Mouse (Mus musculus) lung, postnatal 0 days (tissue): Measurements from ENCODE around the gene Tlr5. TPM values are rescaled to one million over a fixed set of nuclear protein-coding genes. Genes with fewer than 3 reads are reported as not detected.

Experiments used
- ATAC-seq: fragments of 200-750 bp; cut with Nextera tagmentation; 2 replicates; pipeline ENCODE4 v1.8.0; 2017; ENCODE audit warnings: moderate library complexity
- DNase-seq: peaks from one replicate; pipeline ENCODE4 v3.0.0-alpha.2; 2016; ENCODE audit warnings: low spot score
- H3K27ac ChIP-seq: fragments of 300-500 bp; sonication (generic); 2 replicates; pipeline ENCODE4 v1.5.1; 2014; ENCODE audit warnings: antibody characterized with exemption, mild to moderate bottlenecking, low read length, mixed read lengths
- H3K27me3 ChIP-seq: fragments of 300-500 bp; sonication (generic); replicated peaks from 2 replicates; pipeline ENCODE4 v1.6.1; 2014; ENCODE audit warnings: low read length, mixed read lengths; ENCODE audit not compliant: insufficient read depth
- H3K36me3 ChIP-seq: fragments of 300-500 bp; sonication (generic); 2 replicates; pipeline ENCODE4 v1.6.1; 2014; ENCODE audit warnings: low read length, mixed read lengths; ENCODE audit not compliant: insufficient read depth
- H3K4me1 ChIP-seq: fragments of 300-500 bp; sonication (generic); 2 replicates; pipeline ENCODE4 v1.6.1; 2014; ENCODE audit warnings: antibody characterized with exemption, low read depth, low read length, mixed read lengths; ENCODE audit not compliant: insufficient read depth
- H3K4me2 ChIP-seq: fragments of 300-500 bp; sonication (generic); replicated peaks from 2 replicates; pipeline ENCODE4 v1.6.1; 2014; ENCODE audit warnings: low read depth, mild to moderate bottlenecking, low read length, moderate library complexity, mixed read lengths
- H3K4me3 ChIP-seq: fragments of 300-500 bp; sonication (generic); 2 replicates; pipeline ENCODE4 v1.5.1; 2014; ENCODE audit warnings: low read depth, low read length
- H3K9ac ChIP-seq: fragments of 300-500 bp; sonication (generic); replicated peaks from 2 replicates; pipeline ENCODE4 v1.6.1; 2014; ENCODE audit warnings: low read depth, mild to moderate bottlenecking
- H3K9me3 ChIP-seq: fragments of 300-500 bp; sonication (generic); 2 replicates; pipeline ENCODE4 v1.6.1; 2016; ENCODE audit warnings: low read length, mixed read lengths
- CTCF ChIP-seq: IDR thresholded peaks from 2 replicates; pipeline ENCODE4 v1.5.1; 2016; ENCODE audit warnings: antibody characterized with exemption, mild to moderate bottlenecking
- EP300 ChIP-seq: IDR thresholded peaks from 2 replicates; pipeline ENCODE4 v1.6.1; 2016; ENCODE audit warnings: antibody characterized with exemption, mild to moderate bottlenecking, control low read depth
- WGBS: fragments of 180-500 bp; shearing (Covaris S2); extraction: QIAGEN DNeasy Blood & Tissue Kit; methylation state at CpG from one replicate; pipeline ENCODE4 v1.1.7; 2014; 5-methylcytosine and 5-hydroxymethylcytosine counted together
- polyA plus RNA-seq: library from polyadenylated mRNA; unstranded; fragments of >200 nt; fragmentation: Nextera tagmentation; extraction: Ambion mirVana; gene quantifications from 2 replicates; pipeline ENCODE4 v1.2.1, GENCODE M21; 2015

The Tlr5 gene
- polyA plus RNA-seq, 1 experiment from 2014 or later: 1.5 TPM

DNA sequence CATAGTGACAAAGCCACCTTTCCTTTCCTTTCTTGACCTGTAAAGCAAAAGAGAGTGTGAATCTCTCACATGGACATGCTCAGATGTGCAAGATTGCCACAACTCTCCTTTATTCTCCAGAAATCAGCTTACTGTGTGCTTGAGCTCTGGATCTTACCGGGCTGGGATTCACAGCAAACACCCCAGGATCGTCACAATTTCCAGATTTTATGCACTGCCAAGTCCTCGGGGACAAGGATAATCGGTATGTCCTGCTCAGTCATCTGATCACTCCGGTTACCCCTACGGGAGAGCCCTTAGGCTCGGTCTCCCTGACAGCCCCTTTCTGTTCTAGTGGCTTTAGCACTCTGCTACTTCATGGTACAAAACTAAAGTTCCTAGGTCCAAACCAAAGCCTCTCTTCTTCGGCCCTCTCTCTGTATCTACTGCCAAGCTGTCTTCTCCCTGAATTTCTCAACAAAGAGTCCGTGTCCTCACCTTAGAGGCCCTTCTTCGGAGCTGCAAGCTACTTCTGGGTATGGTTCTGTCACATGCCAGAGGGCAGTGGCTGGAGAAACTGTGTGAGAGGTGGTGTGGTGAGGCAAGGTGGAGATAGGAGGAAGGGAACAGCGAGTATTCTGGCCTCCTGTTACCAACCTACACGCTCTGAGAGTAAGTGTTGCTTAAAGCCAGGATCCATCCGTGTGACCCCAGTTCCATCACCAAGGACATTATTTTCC is 3.4 kb downstream of the Tlr5 start:
- no peaks in the 10 kb centered on the region for H3K27me3 ChIP-seq
- ATAC-seq (no peak), DNase-seq (no peak)
- H3K4me2 ChIP-seq: no peak overlapping the region
- no peak for TF ChIP-seq CTCF
- no peak for TF ChIP-seq EP300
- WGBS: 76% methylated on average over 13 of the region's 13 CpGs
- peaks cover 22% of the 10 kb centered on the region; the same call in 1 of the 2 replicates for H3K4me1 ChIP-seq
- no peaks in the 10 kb centered on the region for H3K9me3 ChIP-seq
- no peak overlapping the region for H3K4me3 ChIP-seq
- no peaks in the 10 kb centered on the region for H3K36me3 ChIP-seq
- no peak overlapping the region for H3K27ac ChIP-seq
- H3K9ac ChIP-seq: no peak overlapping the region

- no peaks in the 10 kb centered on the region for H3K36me3 ChIP-seq
- no peak overlapping the region; the same call in 1 of the 2 replicates for H3K4me3 ChIP-seq
- TF ChIP-seq CTCF: no peak
- no peak for TF ChIP-seq EP300
- peaks cover 22% of the 10 kb centered on the region; the same call in 1 of the 2 replicates for H3K4me1 ChIP-seq
- H3K9me3 ChIP-seq: no peaks in the 10 kb centered on the region
- H3K9ac ChIP-seq: no peak overlapping the region
- DNase-seq (no peak), ATAC-seq (no peak)
- WGBS: 65% methylated on average over 3 of the region's 3 CpGs
- H3K27me3 ChIP-seq: no peaks in the 10 kb centered on the region
- H3K27ac ChIP-seq: no peak overlapping the region
- peak overlapping the region; percentile 56 for H3K4me2 ChIP-seq
These were observed 4.2 kb downstream of the Tlr5 start for GRCm38 (mm10) chr1:182958824-182959223.

- Histone ChIP-seq H3K27ac (peak overlapping the region; percentile 20; the same call in 1 of the 2 replicates), H3K4me2 (peak overlapping the region; percentile 56), H3K4me1 (peaks cover 21% of the 10 kb centered on the region; the same call in 1 of the 2 replicates), H3K9ac (peak overlapping the region; percentile 3; the same call in 1 of the 2 replicates), H3K4me3 (peak overlapping the region; percentile 35), H3K27me3 (no peaks in the 10 kb centered on the region), H3K9me3 (no peaks in the 10 kb centered on the region), H3K36me3 (no peaks in the 10 kb centered on the region)
- WGBS: 2% methylated on average over 17 of the region's 17 CpGs
- no peak for TF ChIP-seq EP300
- no peak for TF ChIP-seq CTCF
- DNase-seq (peak; percentile 68), ATAC-seq (peak; percentile 15; the same call in 1 of the 2 replicates)
These were observed 4.7 kb downstream of the Tlr5 start for GRCm38 (mm10) chr1:182959251-182959691.

DNA sequence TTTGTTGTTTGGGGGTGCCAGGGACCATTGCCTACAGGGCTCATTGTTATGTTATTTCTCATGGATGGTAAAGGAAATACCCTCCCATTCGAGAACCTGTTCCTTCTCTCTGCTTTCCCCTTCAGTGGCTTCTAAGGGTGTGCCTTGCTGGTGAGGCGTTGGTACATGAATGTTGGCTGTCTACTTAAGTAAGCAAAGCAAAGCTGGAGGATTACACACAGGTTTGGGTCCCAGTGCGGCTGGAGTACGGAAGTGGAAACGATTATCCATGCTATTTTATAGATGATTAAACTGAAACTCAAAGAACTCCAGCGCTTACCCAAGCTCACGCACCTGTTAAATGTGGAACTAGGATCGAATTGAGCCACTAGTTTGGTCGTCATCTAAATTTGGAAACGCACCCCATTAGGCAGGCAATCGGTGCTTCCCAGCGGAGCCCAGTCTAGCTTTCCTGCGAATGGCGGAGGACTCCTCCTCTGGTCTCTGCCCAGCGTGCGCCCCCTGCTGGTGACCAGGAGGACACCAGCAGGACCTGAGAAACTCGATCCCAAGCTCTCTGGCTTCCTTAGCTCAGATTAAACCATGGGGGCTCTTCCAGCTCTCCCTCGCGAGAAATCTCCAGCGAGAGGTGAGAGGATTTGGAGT is 5.3 kb downstream of the Tlr5 start:
- H3K4me2 ChIP-seq: peak overlapping the region; percentile 56
- WGBS: under 1% methylated on average over 20 of the region's 20 CpGs
- peak overlapping the region; percentile 20; the same call in 1 of the 2 replicates for H3K27ac ChIP-seq
- H3K27me3 ChIP-seq: no peaks in the 10 kb centered on the region
- H3K36me3 ChIP-seq: no peaks in the 10 kb centered on the region
- TF ChIP-seq EP300 (0 out of 2 replicates have a peak, but pooled peaks have one; percentile 5), CTCF (peak; percentile 97)
- H3K9ac ChIP-seq: peak overlapping the region; percentile 13; the same call in 1 of the 2 replicates
- peak overlapping the region; percentile 35 for H3K4me3 ChIP-seq
- ATAC-seq (peak; percentile 75), DNase-seq (peak; percentile 95)
- no peaks in the 10 kb centered on the region for H3K9me3 ChIP-seq
- peaks cover 18% of the 10 kb centered on the region; the same call in 1 of the 2 replicates for H3K4me1 ChIP-seq

GRCm38 (mm10) chr1:182961076-182961475 is 6.5 kb downstream of the Tlr5 start:
- ATAC-seq (no peak), DNase-seq (no peak)
- H3K36me3 ChIP-seq: no peaks in the 10 kb centered on the region
- peaks cover 11% of the 10 kb centered on the region; the same call in 1 of the 2 replicates for H3K4me1 ChIP-seq
- TF ChIP-seq EP300: no peak
- TF ChIP-seq CTCF: no peak
- H3K27me3 ChIP-seq: no peaks in the 10 kb centered on the region
- H3K9ac ChIP-seq: no peak overlapping the region
- H3K27ac ChIP-seq: no peak overlapping the region
- no peaks in the 10 kb centered on the region for H3K9me3 ChIP-seq
- WGBS: 70% methylated on average over 5 of the region's 5 CpGs
- H3K4me2 ChIP-seq: no peak overlapping the region
- H3K4me3 ChIP-seq: no peak overlapping the region

GRCm38 (mm10) chr1:182963329-182963728 is 8.7 kb downstream of the Tlr5 start:
- TF ChIP-seq CTCF (peak; percentile 32), EP300 (no peak)
- no peak overlapping the region for H3K4me2 ChIP-seq
- H3K27ac ChIP-seq: no peak overlapping the region
- DNase-seq: no peak
- ATAC-seq: no peak
- peaks cover 7% of the 10 kb centered on the region; the same call in 1 of the 2 replicates for H3K4me1 ChIP-seq
- no peaks in the 10 kb centered on the region for H3K27me3 ChIP-seq
- WGBS: 35% methylated on average over 5 of the region's 5 CpGs
- no peaks in the 10 kb centered on the region for H3K36me3 ChIP-seq
- no peak overlapping the region for H3K9ac ChIP-seq
- no peaks in the 10 kb centered on the region for H3K9me3 ChIP-seq
- no peak overlapping the region for H3K4me3 ChIP-seq
